Mouse (Mus musculus): ENCODE measurements at regions not wholly inside any gene's neighbourhood (a gene's known extent, or its start where the extent isn't known, plus 50 kb on each side); places are given as distances from the start of the nearest gene placed in this dataset.

- no peak for DNase-seq (ENCODE audit: low spot score)
- no peaks in the 10 kb centered on the region; the same call in 1 of the 2 replicates for H3K4me1 ChIP-seq (replicated peaks)
- no peaks in the 10 kb centered on the region for H3K36me3 ChIP-seq
- no peaks in the 10 kb centered on the region; the same call in 1 of the 2 replicates for H3K9me3 ChIP-seq
- H3K27me3 ChIP-seq (ENCODE audit: insufficient read depth, poor library complexity, severe bottlenecking) = no peaks in the 10 kb centered on the region
- no peak overlapping the region for H3K4me3 ChIP-seq
- WGBS = 6% methylated on average over 1 of the region's 1 CpGs
- no peak overlapping the region for H3K27ac ChIP-seq
These were observed 137.1 kb downstream of the Sh3bp4 start for GRCm38 (mm10) chr1:89207306-89207705.

GRCm38 (mm10) chr1:89211116-89211515 lies 140.9 kb downstream of the Sh3bp4 start:
- Histone ChIP-seq H3K4me1 (replicated peaks) (no peaks in the 10 kb centered on the region; the same call in 1 of the 2 replicates), H3K36me3 (no peaks in the 10 kb centered on the region), H3K9me3 (no peaks in the 10 kb centered on the region), H3K4me3 (no peak overlapping the region), H3K27ac (no peak overlapping the region), H3K27me3 (ENCODE audit: insufficient read depth, poor library complexity, severe bottlenecking) (no peaks in the 10 kb centered on the region)
- WGBS = 87% methylated on average over 6 of the region's 6 CpGs
- DNase-seq (ENCODE audit: low spot score) = no peak

GRCm38 (mm10) chr1:89228426-89228825 lies 158.2 kb downstream of the Sh3bp4 start:
- Histone ChIP-seq H3K36me3 (no peaks in the 10 kb centered on the region), H3K9me3 (0 out of 2 replicates have a peak, but pooled peaks cover 5% of the 10 kb centered on the region), H3K27me3 (ENCODE audit: insufficient read depth, poor library complexity, severe bottlenecking) (no peaks in the 10 kb centered on the region), H3K27ac (no peak overlapping the region), H3K4me1 (replicated peaks) (no peaks in the 10 kb centered on the region), H3K4me3 (no peak overlapping the region)
- DNase-seq (ENCODE audit: low spot score) = no peak
- 75% methylated on average over 5 of the region's 5 CpGs for WGBS

GRCm38 (mm10) chr1:89231756-89232155 lies 161.5 kb downstream of the Sh3bp4 start:
- peaks cover 8% of the 10 kb centered on the region for H3K27me3 ChIP-seq (ENCODE audit: insufficient read depth, poor library complexity, severe bottlenecking)
- H3K4me1 ChIP-seq (replicated peaks) = peaks cover 12% of the 10 kb centered on the region
- H3K27ac ChIP-seq = no peak overlapping the region
- DNase-seq (ENCODE audit: low spot score) = no peak
- WGBS = 91% methylated on average over 6 of the region's 6 CpGs
- no peak overlapping the region for H3K4me3 ChIP-seq
- H3K9me3 ChIP-seq = 0 out of 2 replicates have a peak, but pooled peaks cover under 1% of the 10 kb centered on the region
- H3K36me3 ChIP-seq = no peaks in the 10 kb centered on the region

GRCm38 (mm10) chr1:89232391-89232790 lies 162.2 kb downstream of the Sh3bp4 start:
- peaks cover 12% of the 10 kb centered on the region for H3K27me3 ChIP-seq (ENCODE audit: insufficient read depth, poor library complexity, severe bottlenecking)
- H3K27ac ChIP-seq = no peak overlapping the region
- WGBS = 76% methylated on average over 5 of the region's 5 CpGs

GRCm38 (mm10) chr1:89234895-89235294 lies 164.7 kb downstream of the Sh3bp4 start:
- no peak overlapping the region for H3K4me3 ChIP-seq
- WGBS = 75% methylated on average over 8 of the region's 8 CpGs

More at GRCm38 (mm10) chr1:89232391-89232790, 162.2 kb downstream of the Sh3bp4 start:
- Histone ChIP-seq H3K4me3 (no peak overlapping the region), H3K36me3 (no peaks in the 10 kb centered on the region), H3K9me3 (no peaks in the 10 kb centered on the region), H3K4me1 (replicated peaks) (peaks cover 16% of the 10 kb centered on the region)
- DNase-seq (ENCODE audit: low spot score) = no peak

GRCm38 (mm10) chr1:89235296-89235695 lies 165.1 kb downstream of the Sh3bp4 start:
- no peak overlapping the region for H3K4me3 ChIP-seq
- H3K27me3 ChIP-seq (ENCODE audit: insufficient read depth, poor library complexity, severe bottlenecking) = peaks cover 12% of the 10 kb centered on the region
- 45% methylated on average over 3 of the region's 3 CpGs for WGBS
- H3K4me1 ChIP-seq (replicated peaks) = peaks cover 37% of the 10 kb centered on the region
- H3K27ac ChIP-seq = no peak overlapping the region
- DNase-seq (ENCODE audit: low spot score) = peak; percentile 75
- H3K36me3 ChIP-seq = no peaks in the 10 kb centered on the region
- no peaks in the 10 kb centered on the region for H3K9me3 ChIP-seq

More at GRCm38 (mm10) chr1:89234895-89235294, 164.7 kb downstream of the Sh3bp4 start:
- Histone ChIP-seq H3K27ac (no peak overlapping the region), H3K27me3 (ENCODE audit: insufficient read depth, poor library complexity, severe bottlenecking) (peaks cover 12% of the 10 kb centered on the region), H3K4me1 (replicated peaks) (peaks cover 34% of the 10 kb centered on the region), H3K9me3 (no peaks in the 10 kb centered on the region), H3K36me3 (no peaks in the 10 kb centered on the region)
- no peak for DNase-seq (ENCODE audit: low spot score)

- 68% methylated on average over 5 of the region's 5 CpGs for WGBS
- no peak for DNase-seq (ENCODE audit: low spot score)
- Histone ChIP-seq H3K4me1 (replicated peaks) (peaks cover 37% of the 10 kb centered on the region), H3K9me3 (no peaks in the 10 kb centered on the region), H3K27ac (no peak overlapping the region), H3K4me3 (no peak overlapping the region), H3K27me3 (ENCODE audit: insufficient read depth, poor library complexity, severe bottlenecking) (peaks cover 12% of the 10 kb centered on the region), H3K36me3 (no peaks in the 10 kb centered on the region)
These were observed 167.5 kb downstream of the Sh3bp4 start for GRCm38 (mm10) chr1:89237696-89238095.

GRCm38 (mm10) chr1:89244598-89244997 lies 174.4 kb downstream of the Sh3bp4 start:
- H3K9me3 ChIP-seq = peaks cover 8% of the 10 kb centered on the region
- H3K27ac ChIP-seq = 0 out of 2 replicates have a peak overlapping the region, but pooled peaks have one; percentile 29
- peaks cover 15% of the 10 kb centered on the region for H3K4me1 ChIP-seq (replicated peaks)
- no peaks in the 10 kb centered on the region for H3K36me3 ChIP-seq
- 90% methylated on average over 8 of the region's 8 CpGs for WGBS
- no peaks in the 10 kb centered on the region for H3K27me3 ChIP-seq (ENCODE audit: insufficient read depth, poor library complexity, severe bottlenecking)
- H3K4me3 ChIP-seq = no peak overlapping the region
- DNase-seq (ENCODE audit: low spot score) = no peak

- Histone ChIP-seq H3K27me3 (ENCODE audit: insufficient read depth, poor library complexity, severe bottlenecking) (no peaks in the 10 kb centered on the region), H3K27ac (peak overlapping the region; percentile 64), H3K4me1 (replicated peaks) (peaks cover 10% of the 10 kb centered on the region), H3K36me3 (no peaks in the 10 kb centered on the region), H3K9me3 (peaks cover 8% of the 10 kb centered on the region), H3K4me3 (no peak overlapping the region)
- whole genome bisulfite sequencing = 51% methylated on average over 11 of the region's 11 CpGs
- no peak for DNase-seq (ENCODE audit: low spot score)
These were observed 175.2 kb downstream of the Sh3bp4 start for GRCm38 (mm10) chr1:89245202-89246003.

GRCm38 (mm10) chr1:89251753-89252152 lies 181.5 kb downstream of the Sh3bp4 start:
- 0 out of 2 replicates have a peak overlapping the region, but pooled peaks have one; percentile 29 for H3K27ac ChIP-seq
- WGBS = 43% methylated on average over 2 of the region's 2 CpGs

GRCm38 (mm10) chr1:89252528-89252927 lies 182.3 kb downstream of the Sh3bp4 start:
- H3K9me3 ChIP-seq = peaks cover 2% of the 10 kb centered on the region
- WGBS = 86% methylated on average over 7 of the region's 7 CpGs
- H3K4me1 ChIP-seq (replicated peaks) = peaks cover 6% of the 10 kb centered on the region
- H3K4me3 ChIP-seq = no peak overlapping the region
- no peaks in the 10 kb centered on the region for H3K27me3 ChIP-seq (ENCODE audit: insufficient read depth, poor library complexity, severe bottlenecking)
- no peak overlapping the region for H3K27ac ChIP-seq
- DNase-seq (ENCODE audit: low spot score) = no peak
- no peaks in the 10 kb centered on the region for H3K36me3 ChIP-seq

More at GRCm38 (mm10) chr1:89251753-89252152, 181.5 kb downstream of the Sh3bp4 start:
- Histone ChIP-seq H3K27me3 (ENCODE audit: insufficient read depth, poor library complexity, severe bottlenecking) (no peaks in the 10 kb centered on the region), H3K36me3 (no peaks in the 10 kb centered on the region), H3K9me3 (peaks cover 8% of the 10 kb centered on the region), H3K4me3 (no peak overlapping the region), H3K4me1 (replicated peaks) (peaks cover 6% of the 10 kb centered on the region)
- DNase-seq (ENCODE audit: low spot score) = no peak

GRCm38 (mm10) chr1:89257945-89258344 lies 187.7 kb downstream of the Sh3bp4 start:
- WGBS = 67% methylated on average over 5 of the region's 5 CpGs
- H3K27ac ChIP-seq = peak overlapping the region; percentile 23; the same call in 1 of the 2 replicates
- H3K36me3 ChIP-seq = no peaks in the 10 kb centered on the region
- no peaks in the 10 kb centered on the region for H3K9me3 ChIP-seq
- peak; percentile 14 for DNase-seq (ENCODE audit: low spot score)
- peaks cover 7% of the 10 kb centered on the region for H3K4me1 ChIP-seq (replicated peaks)
- no peaks in the 10 kb centered on the region for H3K27me3 ChIP-seq (ENCODE audit: insufficient read depth, poor library complexity, severe bottlenecking)
- H3K4me3 ChIP-seq = no peak overlapping the region
